Comparison of ENCODE assay signal across 8 mouse cellular contexts in genomic region chr12:104471351-104472217, GRCm38 (mm10). TPM values are rescaled to one million over a fixed set of nuclear protein-coding genes. Genes with fewer than 3 reads are reported as not detected.
DNase-seq lines count a peak whose midpoint lies in the region; ATAC-seq lines count a peak whose summit lies in the region.

No protein-coding gene starts in this region.

- H3K27ac ChIP-seq in forebrain, embryonic 12.5 days = no peak overlapping the region
- peak overlapping the region; percentile 56 for H3K27ac ChIP-seq in limb, embryonic 12.5 days

- under 1% methylated on average over 57 of the region's 57 CpGs for WGBS in forebrain, embryonic 12.5 days
- WGBS in limb, embryonic 12.5 days = 2% methylated on average over 57 of the region's 57 CpGs

- H3K4me3 ChIP-seq in forebrain, embryonic 12.5 days (replicated peaks) = peak overlapping the region; percentile 51
- H3K4me3 ChIP-seq in limb, embryonic 12.5 days (replicated peaks) = peak overlapping the region; percentile 69

- H3K27me3 ChIP-seq in forebrain, embryonic 12.5 days = peaks cover 96% of the 10 kb centered on the region
- H3K27me3 ChIP-seq in limb, embryonic 12.5 days = peaks cover 92% of the 10 kb centered on the region

- no peak for ATAC-seq in forebrain, embryonic 12.5 days (ENCODE audit: low FRiP score)
- no peak for ATAC-seq in limb, embryonic 12.5 days (ENCODE audit: insufficient number of reproducible peaks, insufficient read depth, low FRiP score, low TSS enrichment, low read depth)

- H3K4me1 ChIP-seq in forebrain, embryonic 12.5 days = peaks cover 56% of the 10 kb centered on the region
- peaks cover 52% of the 10 kb centered on the region for H3K4me1 ChIP-seq in limb, embryonic 12.5 days (replicated peaks)

- peak overlapping the region; percentile 77 for H3K4me2 ChIP-seq in forebrain, embryonic 12.5 days
- H3K4me2 ChIP-seq in limb, embryonic 12.5 days = peak overlapping the region; percentile 89

- peak; percentile 14 to 18 for DNase-seq in right cerebral cortex, adult 2 months (ENCODE audit: low spot score in 2 of 2)
- no peak for DNase-seq in right cerebral cortex, postnatal 36 days (ENCODE audit: low spot score in 2 of 2)
- DNase-seq in retina, embryonic 14.5 days (ENCODE audit: low spot score) = peak; percentile 53
- no peak for DNase-seq in frontal cortex, postnatal 25 days (ENCODE audit: low spot score in 2 of 2)
- no peak for DNase-seq in adipocyte (ENCODE audit: low spot score)
- DNase-seq in urinary bladder, postnatal 25 days (ENCODE audit: low spot score) = no peak

- no peaks in the 10 kb centered on the region for H3K9me3 ChIP-seq in forebrain, embryonic 12.5 days
- no peaks in the 10 kb centered on the region for H3K9me3 ChIP-seq in limb, embryonic 12.5 days

- no peaks in the 10 kb centered on the region for H3K36me3 ChIP-seq in forebrain, embryonic 12.5 days (replicated peaks)
- no peaks in the 10 kb centered on the region for H3K36me3 ChIP-seq in limb, embryonic 12.5 days

- peak overlapping the region; percentile 8; the same call in 1 of the 2 replicates for H3K9ac ChIP-seq in forebrain, embryonic 12.5 days
- peak overlapping the region; percentile 87 for H3K9ac ChIP-seq in limb, embryonic 12.5 days (replicated peaks)

RNA-seq across cellular contexts. Expression of gene Gsc, which starts 1.5 kb away (rescaled TPM):
- polyA plus RNA-seq in forebrain, embryonic 12.5 days (2016; fragmentation: Nextera tagmentation; extraction: Ambion mirVana) = 1.4 and 2.2 TPM in 2 replicates
- 29.0 and 32.3 TPM in 2 replicates for polyA plus RNA-seq in limb, embryonic 12.5 days (2016; fragmentation: Nextera tagmentation; extraction: Ambion mirVana)

Comparison
In these comparisons a context has a peak if more than half of its experiments do, and no peak if none do; other contexts are left out.
1. DNase-seq: peak in right cerebral cortex, adult 2 months (2 of 2) and retina, embryonic 14.5 days (single experiment); none in right cerebral cortex, postnatal 36 days (0 of 2), frontal cortex, postnatal 25 days (0 of 2), adipocyte (single experiment) and urinary bladder, postnatal 25 days (single experiment).